Mouse (Mus musculus): ENCODE measurements around the gene Sbpl. TPM values are rescaled to one million over a fixed set of nuclear protein-coding genes. Genes with fewer than 3 reads are reported as not detected.
A peak's percentile ranks its signal among the peaks of the same experiment; 100 is the strongest.
"Not testable (repeated sequence)": the region's sequence is repeated elsewhere in the genome, so short reads cannot be mapped to it uniquely, and the experiment has no call there.

Sbpl gene
- total and polyA plus RNA-seq, 2 experiments from 2014 or later, result not detected

GRCm38 (mm10) chr17:23925090-23925493 is 30.0 kb downstream of the Sbpl start:
- Histone ChIP-seq H3K27ac (peak overlapping the region; percentile 94), H3K9me3 (ENCODE audit: low read length) (no peaks in the 10 kb centered on the region), H3K4me1 (ENCODE audit: insufficient read depth, low read length) (no peaks in the 10 kb centered on the region), H3K27me3 (ENCODE audit: insufficient read depth, low read length) (no peaks in the 10 kb centered on the region), H3K36me3 (ENCODE audit: insufficient read depth, low read length) (no peaks in the 10 kb centered on the region), H3K9ac (replicated peaks; ENCODE audit: low read length) (peak overlapping the region; percentile 50), H3K4me2 (ENCODE audit: low read depth, low read length) (peak overlapping the region; percentile 74), H3K4me3 (ENCODE audit: low read length) (peak overlapping the region; percentile 54)
- WGBS, result under 1% methylated on average over 14 of the region's 14 CpGs
- ATAC-seq (peak; percentile 89), DNase-seq (ENCODE audit: low spot score) (peak; percentile 91)
- peak; percentile 19 for TF ChIP-seq CTCF (IDR thresholded peaks at IDR 0.05; ENCODE audit: low read depth)

DNA sequence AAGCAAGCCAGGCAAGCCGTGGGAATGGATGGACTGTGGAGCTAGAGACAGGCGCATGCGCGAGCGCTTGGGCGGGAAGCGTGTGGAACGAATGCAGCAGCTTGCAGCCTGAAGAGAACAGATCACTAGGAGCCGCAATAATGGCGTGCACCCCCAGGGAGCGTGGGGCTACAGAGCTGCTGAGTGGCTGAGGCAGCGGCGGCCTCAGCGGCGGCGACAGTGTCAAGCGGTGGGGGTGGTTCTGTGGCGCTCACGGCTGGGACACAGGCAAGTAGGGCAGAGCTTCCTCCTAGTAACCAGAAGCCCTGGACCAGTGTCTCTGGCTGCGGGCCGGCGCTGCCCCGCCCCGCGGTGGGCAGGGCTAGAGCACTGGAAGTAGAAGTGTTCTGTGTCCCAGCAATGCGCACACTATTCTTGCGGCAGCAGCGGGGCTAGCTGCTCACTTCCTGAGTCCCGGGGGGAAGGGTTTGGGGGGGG is 30.5 kb downstream of the Sbpl start:
- peak; percentile 98 for ATAC-seq
- Histone ChIP-seq H3K9me3 (ENCODE audit: low read length) (no peaks in the 10 kb centered on the region), H3K4me1 (ENCODE audit: insufficient read depth, low read length) (no peaks in the 10 kb centered on the region), H3K9ac (replicated peaks; ENCODE audit: low read length) (peak overlapping the region; percentile 50), H3K4me3 (ENCODE audit: low read length) (peak overlapping the region; percentile 54), H3K27ac (peak overlapping the region; percentile 94), H3K27me3 (ENCODE audit: insufficient read depth, low read length) (no peaks in the 10 kb centered on the region), H3K4me2 (ENCODE audit: low read depth, low read length) (peak overlapping the region; percentile 74), H3K36me3 (ENCODE audit: insufficient read depth, low read length) (no peaks in the 10 kb centered on the region)
- DNase-seq (ENCODE audit: low spot score), result peak; percentile 94
- peak; percentile 53 for TF ChIP-seq CTCF (IDR thresholded peaks at IDR 0.05; ENCODE audit: low read depth)
- WGBS, result under 1% methylated on average over 29 of the region's 29 CpGs

- WGBS, result 77% methylated on average over 4 of the region's 4 CpGs
- not testable (repeated sequence) for H3K4me3 ChIP-seq (ENCODE audit: low read length); H3K9ac ChIP-seq (replicated peaks; ENCODE audit: low read length); H3K36me3 ChIP-seq (ENCODE audit: insufficient read depth, low read length); H3K27ac ChIP-seq; ATAC-seq; DNase-seq (ENCODE audit: low spot score); H3K4me2 ChIP-seq (ENCODE audit: low read depth, low read length); H3K4me1 ChIP-seq (ENCODE audit: insufficient read depth, low read length); H3K9me3 ChIP-seq (ENCODE audit: low read length); H3K27me3 ChIP-seq (ENCODE audit: insufficient read depth, low read length)
These were observed 37.9 kb downstream of the Sbpl start, which contains the start of gene Dcpp3 for GRCm38 (mm10) chr17:23917158-23917557. Dcpp3 (plus strand) TSS chr17:23917458.

Other genes with a start within 250 kb of the Sbpl start
- gene 1520401A03Rik, start 232.5 kb downstream of the Sbpl start, total RNA-seq (2014; rRNA removed), result not detected in 2 replicates
- 0.19 and 0.26 TPM in 2 replicates for gene 1520401A03Rik, start 232.5 kb downstream of the Sbpl start, polyA plus RNA-seq (2015; fragmentation: Nextera tagmentation; extraction: Ambion mirVana)
- 27.1 and 27.8 TPM in 2 replicates for gene Pkmyt1, start 228.9 kb downstream of the Sbpl start, total RNA-seq (2014; rRNA removed)
- 19.5 and 20.1 TPM in 2 replicates for gene Pkmyt1, start 228.9 kb downstream of the Sbpl start, polyA plus RNA-seq (2015; fragmentation: Nextera tagmentation; extraction: Ambion mirVana)
- 102 and 120 TPM in 2 replicates for gene Paqr4, start 214.4 kb downstream of the Sbpl start, total RNA-seq (2014; rRNA removed)
- 69.4 and 72.1 TPM in 2 replicates for gene Paqr4, start 214.4 kb downstream of the Sbpl start, polyA plus RNA-seq (2015; fragmentation: Nextera tagmentation; extraction: Ambion mirVana)
- gene Kremen2, start 209.4 kb downstream of the Sbpl start, total RNA-seq (2014; rRNA removed), result 1.2 and 2.0 TPM in 2 replicates
- gene Kremen2, start 209.4 kb downstream of the Sbpl start, polyA plus RNA-seq (2015; fragmentation: Nextera tagmentation; extraction: Ambion mirVana), result 1.1 and 1.4 TPM in 2 replicates
- 230 and 258 TPM in 2 replicates for gene Flywch1, start 183.7 kb downstream of the Sbpl start, total RNA-seq (2014; rRNA removed)
- gene Flywch1, start 183.7 kb downstream of the Sbpl start, polyA plus RNA-seq (2015; fragmentation: Nextera tagmentation; extraction: Ambion mirVana), result 165 and 183 TPM in 2 replicates
- 63.3 and 83.8 TPM in 2 replicates for gene Flywch2, start 169.2 kb downstream of the Sbpl start, total RNA-seq (2014; rRNA removed)
- gene Flywch2, start 169.2 kb downstream of the Sbpl start, polyA plus RNA-seq (2015; fragmentation: Nextera tagmentation; extraction: Ambion mirVana), result 99.8 and 123 TPM in 2 replicates
- gene Srrm2, start 164.7 kb downstream of the Sbpl start, total RNA-seq (2014; rRNA removed), result 133 and 144 TPM in 2 replicates
- gene Srrm2, start 164.7 kb downstream of the Sbpl start, polyA plus RNA-seq (2015; fragmentation: Nextera tagmentation; extraction: Ambion mirVana), result 419 and 436 TPM in 2 replicates
- 755 and 1,410 TPM in 2 replicates for gene Elob, start 126.1 kb downstream of the Sbpl start, total RNA-seq (2014; rRNA removed)
- gene Elob, start 126.1 kb downstream of the Sbpl start, polyA plus RNA-seq (2015; fragmentation: Nextera tagmentation; extraction: Ambion mirVana), result 1,482 and 1,504 TPM in 2 replicates
- gene Prss33, start 119.2 kb downstream of the Sbpl start, total RNA-seq (2014; rRNA removed), result not detected in 2 replicates
- gene Prss33, start 119.2 kb downstream of the Sbpl start, polyA plus RNA-seq (2015; fragmentation: Nextera tagmentation; extraction: Ambion mirVana), result not detected in 2 replicates
- gene Prss32, start 111.4 kb downstream of the Sbpl start, total RNA-seq (2014; rRNA removed), result not detected in 2 replicates
- gene Prss32, start 111.4 kb downstream of the Sbpl start, polyA plus RNA-seq (2015; fragmentation: Nextera tagmentation; extraction: Ambion mirVana), result 0.25 and 0.48 TPM in 2 replicates
- gene Prss41, start 111.1 kb downstream of the Sbpl start, total RNA-seq (2014; rRNA removed), result 0.37 TPM in 1 of 2 replicates, not detected in the other
- 0.90 and 1.3 TPM in 2 replicates for gene Prss41, start 111.1 kb downstream of the Sbpl start, polyA plus RNA-seq (2015; fragmentation: Nextera tagmentation; extraction: Ambion mirVana)
- gene Prss21, start 87.2 kb downstream of the Sbpl start, total RNA-seq (2014; rRNA removed), result not detected in 2 replicates
- not detected in 2 replicates for gene Prss21, start 87.2 kb downstream of the Sbpl start, polyA plus RNA-seq (2015; fragmentation: Nextera tagmentation; extraction: Ambion mirVana)
- gene Dcpp1, start 74.4 kb downstream of the Sbpl start, total RNA-seq (2014; rRNA removed), result not detected in 2 replicates
- gene Dcpp1, start 74.4 kb downstream of the Sbpl start, polyA plus RNA-seq (2015; fragmentation: Nextera tagmentation; extraction: Ambion mirVana), result not detected in 2 replicates
- not detected in 2 replicates for gene Dcpp2, start 74.4 kb downstream of the Sbpl start, total RNA-seq (2014; rRNA removed)
- not detected in 2 replicates for gene Dcpp2, start 74.4 kb downstream of the Sbpl start, polyA plus RNA-seq (2015; fragmentation: Nextera tagmentation; extraction: Ambion mirVana)
- not detected in 2 replicates for gene Dcpp3, start 37.8 kb downstream of the Sbpl start, total RNA-seq (2014; rRNA removed)
- gene Dcpp3, start 37.8 kb downstream of the Sbpl start, polyA plus RNA-seq (2015; fragmentation: Nextera tagmentation; extraction: Ambion mirVana), result not detected in 2 replicates
- not detected in 2 replicates for gene Sbp, start 13.6 kb downstream of the Sbpl start, total RNA-seq (2014; rRNA removed)
- gene Sbp, start 13.6 kb downstream of the Sbpl start, polyA plus RNA-seq (2015; fragmentation: Nextera tagmentation; extraction: Ambion mirVana), result not detected in 2 replicates
- gene Prss30, start 25.3 kb upstream of the Sbpl start, total RNA-seq (2014; rRNA removed), result not detected in 2 replicates
- gene Prss30, start 25.3 kb upstream of the Sbpl start, polyA plus RNA-seq (2015; fragmentation: Nextera tagmentation; extraction: Ambion mirVana), result not detected in 2 replicates
- 0.42 TPM in 1 of 2 replicates, not detected in the other for gene Prss22, start 42.8 kb upstream of the Sbpl start, total RNA-seq (2014; rRNA removed)
- not detected in 2 replicates for gene Prss22, start 42.8 kb upstream of the Sbpl start, polyA plus RNA-seq (2015; fragmentation: Nextera tagmentation; extraction: Ambion mirVana)
- not detected in 2 replicates for gene Prss27, start 82.9 kb upstream of the Sbpl start, total RNA-seq (2014; rRNA removed)
- gene Prss27, start 82.9 kb upstream of the Sbpl start, polyA plus RNA-seq (2015; fragmentation: Nextera tagmentation; extraction: Ambion mirVana), result 0.14 TPM in 1 of 2 replicates, not detected in the other
- 106 and 109 TPM in 2 replicates for gene Kctd5, start 118.2 kb upstream of the Sbpl start, total RNA-seq (2014; rRNA removed)
- 91.4 and 95.7 TPM in 2 replicates for gene Kctd5, start 118.2 kb upstream of the Sbpl start, polyA plus RNA-seq (2015; fragmentation: Nextera tagmentation; extraction: Ambion mirVana)
- 49.2 and 54.1 TPM in 2 replicates for gene Pdpk1, start 195.7 kb upstream of the Sbpl start, total RNA-seq (2014; rRNA removed)
- 51.4 and 56.3 TPM in 2 replicates for gene Pdpk1, start 195.7 kb upstream of the Sbpl start, polyA plus RNA-seq (2015; fragmentation: Nextera tagmentation; extraction: Ambion mirVana)
- gene Amdhd2, start 208.5 kb upstream of the Sbpl start, total RNA-seq (2014; rRNA removed), result 42.0 and 53.0 TPM in 2 replicates
- gene Amdhd2, start 208.5 kb upstream of the Sbpl start, polyA plus RNA-seq (2015; fragmentation: Nextera tagmentation; extraction: Ambion mirVana), result 38.4 and 40.0 TPM in 2 replicates
- 780 and 854 TPM in 2 replicates for gene Atp6v0c, start 214.4 kb upstream of the Sbpl start, total RNA-seq (2014; rRNA removed)
- 2,172 and 2,275 TPM in 2 replicates for gene Atp6v0c, start 214.4 kb upstream of the Sbpl start, polyA plus RNA-seq (2015; fragmentation: Nextera tagmentation; extraction: Ambion mirVana)

All from hindbrain, postnatal 0 days (tissue).